Comparison of ENCODE assay signal across 22 mouse cellular contexts in the genomic region with DNA sequence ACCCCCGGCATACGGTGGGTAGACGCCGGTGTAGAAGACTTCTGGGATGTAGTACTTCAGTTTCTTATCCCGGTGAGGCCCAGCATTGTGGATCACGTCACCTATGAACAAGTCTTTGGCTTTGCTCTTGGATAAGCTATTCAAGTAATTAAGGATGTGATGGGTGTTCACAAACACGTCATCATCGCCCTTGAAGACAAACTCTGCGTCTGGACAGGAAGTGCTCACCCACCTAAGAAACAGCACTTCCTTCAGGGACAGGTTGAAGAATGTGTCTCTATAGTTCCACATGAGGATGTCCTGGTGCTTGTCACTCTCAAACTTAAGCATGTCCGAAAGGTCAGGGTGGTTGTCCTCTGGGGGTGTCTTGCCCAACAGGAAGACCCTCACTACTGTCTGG. TPM values are rescaled to one million over a fixed set of nuclear protein-coding genes. Genes with fewer than 3 reads are reported as not detected.
A peak's percentile ranks its signal among the peaks of the same experiment; 100 is the strongest.
DNase-seq lines count a peak whose midpoint lies in the region; ATAC-seq lines count a peak whose summit lies in the region.
"Had no signal": no experiment of that assay in that cellular context is flagged by ENCODE, and none has a peak within 500 bp of the region (broad histone marks: within the 10 kb centered on the region; RNA-seq: fewer than 3 reads in every experiment).

No protein-coding gene starts in this region.

- ATAC-seq in CD4-positive, CD25-positive, alpha-beta regulatory T cell, adult 4 months: peak; percentile 74
- ATAC-seq: forebrain, embryonic 13.5 days; forebrain, embryonic 16.5 days; hindbrain, postnatal 0 days; intestine, embryonic 15.5 days; Patski had no signal

- peak; percentile 6 for DNase-seq in adrenal gland, adult 2 months
- DNase-seq in adrenal gland, adult 8-10 months: no peak
- peak; percentile 73 for DNase-seq in induced T-regulatory cell, adult 2 months (ENCODE audit: low read depth)
- DNase-seq in embryo, embryonic 9.5 days (ENCODE audit: extremely low spot score): no peak
- DNase-seq in lung, postnatal 36 days: no peak
- DNase-seq in testis, postnatal 10 days (ENCODE audit: low spot score): no peak
- DNase-seq: adrenal gland, postnatal 10 days; adrenal gland, postnatal 36 days; cerebellum, adult 18-20 months; cerebellum, adult 9-10 months; cerebellum, postnatal 14 days; gastrocnemius, postnatal 10 days; gastrocnemius, postnatal 36 days; heart, adult 2 months; heart, postnatal 14 days; heart, postnatal 4 days had no signal

RNA-seq across cellular contexts. Expression of a gene that starts 24.5 kb away (rescaled TPM):
- total RNA-seq in adrenal gland, adult 2 months (2021): 10 to 100 TPM; 47.6 to 64.7 TPM
- polyA plus RNA-seq in adrenal gland, adult 2 months (2012; rRNA removed): 37.7 and 54.5 TPM in 2 replicates
- 100 to 1,000 TPM in 1 of 4 experiments, 10 to 100 TPM in 3; 55.0 to 101 (median 68.4) TPM for total RNA-seq in adrenal gland, adult 8-10 months (2022)
- polyA plus RNA-seq in CD4-positive, CD25-positive, alpha-beta regulatory T cell, adult 4 months (2017; shearing (Covaris generic)): 10 to 100 TPM in 1 of 2 experiments, 1 to 10 TPM in 1; 7.0 to 16.4 TPM

Comparison
In these comparisons a context has a peak if more than half of its experiments do, and no peak if none do; other contexts are left out.
1. DNase-seq: peak in adrenal gland, adult 2 months (single experiment) and induced T-regulatory cell, adult 2 months (single experiment); none in adrenal gland, adult 8-10 months (single experiment), embryo, embryonic 9.5 days (single experiment), lung, postnatal 36 days (single experiment) and testis, postnatal 10 days (single experiment).